Mouse (Mus musculus) common myeloid progenitor, adult 5-6 weeks (primary cell): ENCODE measurements around the gene Otud7a. TPM values are rescaled to one million over a fixed set of nuclear protein-coding genes. Genes with fewer than 3 reads are reported as not detected.

Experiments used
- ATAC-seq: replicated peaks from 2 replicates; pipeline ENCODE4 v1.8.0; 2016; ENCODE audit warnings: low read depth, mild to moderate bottlenecking, moderate TSS enrichment, inconsistent platforms; ENCODE audit not compliant: poor library complexity, severe bottlenecking
- total RNA-seq: library from RNA; stranded (forward); fragments of 200-1000, 187-1606 nt; gene quantifications from 2 replicates; pipeline ENCODE4 v1.2.3, GENCODE M21; 2017

Otud7a gene
- total RNA-seq, 1 experiment from 2014 or later = not detected

- ATAC-seq = no peak
Observed at GRCm38 (mm10) chr7:63759606-63760005, 315.1 kb downstream of the Otud7a start.

- no peak for ATAC-seq
Observed at GRCm38 (mm10) chr7:63762529-63762928, 318.0 kb downstream of the Otud7a start.

GRCm38 (mm10) chr7:63768398-63769029, 324.0 kb downstream of the Otud7a start:
- ATAC-seq = no peak

GRCm38 (mm10) chr7:63773268-63773667, 328.7 kb downstream of the Otud7a start:
- no peak for ATAC-seq

GRCm38 (mm10) chr7:63774291-63774690, 329.7 kb downstream of the Otud7a start:
- no peak for ATAC-seq

- no peak for ATAC-seq
Observed at GRCm38 (mm10) chr7:63777328-63777727, 332.8 kb downstream of the Otud7a start.

- no peak for ATAC-seq
Observed at GRCm38 (mm10) chr7:63780821-63781220, 336.3 kb downstream of the Otud7a start.

GRCm38 (mm10) chr7:63789743-63790142, 345.2 kb downstream of the Otud7a start:
- ATAC-seq = no peak

GRCm38 (mm10) chr7:63796001-63796632, 351.6 kb downstream of the Otud7a start:
- ATAC-seq = no peak

GRCm38 (mm10) chr7:63798446-63798845, 353.9 kb downstream of the Otud7a start:
- ATAC-seq = no peak

- ATAC-seq = no peak
Observed at GRCm38 (mm10) chr7:63799304-63799703, 354.8 kb downstream of the Otud7a start.

- no peak for ATAC-seq
Observed at GRCm38 (mm10) chr7:63802751-63803150, 358.2 kb downstream of the Otud7a start.

Other genes with a start within 250 kb of the Otud7a start
- not detected in 2 replicates for gene Chrna7, start 232.2 kb upstream of the Otud7a start, total RNA-seq